8 mouse cellular contexts compared by ENCODE assay signal in genomic region chr15:82911001-82911964, GRCm38 (mm10).
DNase-seq lines count a peak whose midpoint lies in the region; ATAC-seq and TF ChIP-seq lines count a peak whose summit lies in the region.

No protein-coding gene starts in this region.

- peaks cover 22% of the 10 kb centered on the region for H3K4me1 ChIP-seq in heart, embryonic 11.5 days (ENCODE audit: control insufficient read depth, insufficient read depth, low read length)
- H3K4me1 ChIP-seq in ES-Bruce4 (ENCODE audit: control insufficient read depth, insufficient read depth, low read length) = no peaks in the 10 kb centered on the region
- peaks cover 38% of the 10 kb centered on the region for H3K4me1 ChIP-seq in forebrain, embryonic 14.5 days (ENCODE audit: control insufficient read depth, insufficient read depth, low read length)
- H3K4me1 ChIP-seq in liver, embryonic 16.5 days (ENCODE audit: control insufficient read depth, low read depth, low read length) = no peaks in the 10 kb centered on the region

- peak overlapping the region; percentile 24 for H3K4me3 ChIP-seq in heart, embryonic 11.5 days (ENCODE audit: low read depth, low read length)
- peak overlapping the region; percentile 30 for H3K4me3 ChIP-seq in ES-Bruce4 (ENCODE audit: low read depth, low read length)
- peak overlapping the region; percentile 33 for H3K4me3 ChIP-seq in forebrain, embryonic 14.5 days (ENCODE audit: low read depth, low read length)
- H3K4me3 ChIP-seq in liver, embryonic 16.5 days (ENCODE audit: low read depth, low read length) = 0 out of 2 replicates have a peak overlapping the region, but pooled peaks have one; percentile 5

- no peak for TF ChIP-seq EP300 in ES-Bruce4 (IDR thresholded peaks at IDR 0.05; ENCODE audit: insufficient read depth, low read depth, low read length)

- intact Hi-C loops in heart, postnatal 14 days (cut with DNase I) = no loop called here

- no peak for TF ChIP-seq POLR2A in ES-Bruce4 (IDR thresholded peaks at IDR 0.05; ENCODE audit: insufficient read depth, low read length)

- peak overlapping the region; percentile 69 for H3K4me2 ChIP-seq in heart, embryonic 11.5 days
- peak overlapping the region; percentile 79 for H3K4me2 ChIP-seq in forebrain, embryonic 14.5 days (ENCODE audit: low read length)
- 0 out of 2 replicates have a peak overlapping the region, but pooled peaks have one; percentile 19 for H3K4me2 ChIP-seq in liver, embryonic 16.5 days (ENCODE audit: low read depth, low read length)

- H3K27me3 ChIP-seq in heart, embryonic 11.5 days (ENCODE audit: control insufficient read depth, insufficient read depth, low read length) = peaks cover 49% of the 10 kb centered on the region
- H3K27me3 ChIP-seq in ES-Bruce4 (ENCODE audit: control insufficient read depth, insufficient read depth, low read length, poor library complexity, severe bottlenecking) = no peaks in the 10 kb centered on the region
- peaks cover 5% of the 10 kb centered on the region; the same call in 1 of the 2 replicates for H3K27me3 ChIP-seq in forebrain, embryonic 14.5 days (replicated peaks; ENCODE audit: control insufficient read depth, insufficient read depth, low read length)
- peaks cover 23% of the 10 kb centered on the region for H3K27me3 ChIP-seq in liver, embryonic 16.5 days (ENCODE audit: control insufficient read depth, insufficient read depth, low read depth, low read length)

- H3K36me3 ChIP-seq in heart, embryonic 11.5 days (ENCODE audit: control insufficient read depth, insufficient read depth, low read length) = no peaks in the 10 kb centered on the region
- no peaks in the 10 kb centered on the region for H3K36me3 ChIP-seq in ES-Bruce4 (ENCODE audit: control insufficient read depth, insufficient read depth, low read length, poor library complexity, severe bottlenecking)
- no peaks in the 10 kb centered on the region for H3K36me3 ChIP-seq in forebrain, embryonic 14.5 days (ENCODE audit: control insufficient read depth, insufficient read depth, low read length)
- H3K36me3 ChIP-seq in liver, embryonic 16.5 days (ENCODE audit: control insufficient read depth, insufficient read depth) = no peaks in the 10 kb centered on the region

- DNase-seq in heart, postnatal 14 days = no peak
- peak; percentile 71 for DNase-seq in forebrain, embryonic 14.5 days (ENCODE audit: low spot score)
- no peak for DNase-seq in Muller cell, postnatal 12 days (ENCODE audit: inconsistent ontology term)
- no peak for DNase-seq in kidney, postnatal 14 days
- no peak for DNase-seq in gastrocnemius, postnatal 10 days

- H3K27ac ChIP-seq in heart, embryonic 11.5 days (ENCODE audit: low read depth, low read length) = no peak overlapping the region
- H3K27ac ChIP-seq in ES-Bruce4 (ENCODE audit: insufficient read depth, low read length) = no peak overlapping the region
- peak overlapping the region; percentile 79 for H3K27ac ChIP-seq in forebrain, embryonic 14.5 days (ENCODE audit: low read depth, low read length)
- H3K27ac ChIP-seq in liver, embryonic 16.5 days (ENCODE audit: low read length) = no peak overlapping the region

- ATAC-seq in heart, embryonic 11.5 days (replicated peaks; ENCODE audit: insufficient number of reproducible peaks, low FRiP score, low TSS enrichment) = no peak
- peak; percentile 72 for ATAC-seq in forebrain, embryonic 14.5 days
- no peak for ATAC-seq in liver, embryonic 16.5 days (ENCODE audit: low read depth)

- WGBS in heart, embryonic 11.5 days (ENCODE audit: insufficient replicate concordance) = 12% methylated on average over 44 of the region's 44 CpGs
- WGBS in forebrain, embryonic 14.5 days = 6% methylated on average over 44 of the region's 44 CpGs
- whole genome bisulfite sequencing in liver, embryonic 16.5 days (ENCODE audit: insufficient replicate concordance) = 19% methylated on average over 43 of the region's 44 CpGs

- H3K9ac ChIP-seq in heart, embryonic 11.5 days (ENCODE audit: low read depth, low read length) = no peak overlapping the region
- H3K9ac ChIP-seq in ES-Bruce4 (ENCODE audit: low read depth, poor library complexity, severe bottlenecking) = peak overlapping the region; percentile 8; the same call in 1 of the 2 replicates
- peak overlapping the region; percentile 70 for H3K9ac ChIP-seq in forebrain, embryonic 14.5 days (ENCODE audit: low read length)
- no peak overlapping the region for H3K9ac ChIP-seq in liver, embryonic 16.5 days (ENCODE audit: low read depth, low read length)

- TF ChIP-seq CTCF in ES-Bruce4 (IDR thresholded peaks at IDR 0.05; ENCODE audit: low read depth, low read length) = no peak

- H3K9me3 ChIP-seq in heart, embryonic 11.5 days (replicated peaks; ENCODE audit: control insufficient read depth, low read length) = no peaks in the 10 kb centered on the region
- H3K9me3 ChIP-seq in ES-Bruce4 (replicated peaks; ENCODE audit: control insufficient read depth, insufficient read depth, low read length, poor library complexity, severe bottlenecking) = no peaks in the 10 kb centered on the region
- H3K9me3 ChIP-seq in forebrain, embryonic 14.5 days (replicated peaks; ENCODE audit: control insufficient read depth, low read length) = no peaks in the 10 kb centered on the region
- no peaks in the 10 kb centered on the region for H3K9me3 ChIP-seq in liver, embryonic 16.5 days (replicated peaks; ENCODE audit: control insufficient read depth, low read length)

Comparison
In these comparisons a context has a peak if more than half of its experiments do, and no peak if none do; other contexts are left out.
1. H3K4me2 ChIP-seq: peak in every context shown above with its lines; median percentile 79 in forebrain, embryonic 14.5 days; 69 in heart, embryonic 11.5 days; 19 in liver, embryonic 16.5 days.
2. H3K9ac ChIP-seq: peak in ES-Bruce4 (single experiment) and forebrain, embryonic 14.5 days (single experiment); none in heart, embryonic 11.5 days (single experiment) and liver, embryonic 16.5 days (single experiment).
3. Peak in every context shown above with its lines, with median percentiles within 50 percentile points of each other: H3K4me3 ChIP-seq.